Mouse (Mus musculus) lung, adult 2 months (tissue): ENCODE results near the gene Mllt10. TPM values are rescaled to one million over a fixed set of nuclear protein-coding genes. Genes with fewer than 3 reads are reported as not detected.

ENCODE experiments used
- DNase-seq: peaks from one replicate; pipeline ENCODE4 v3.0.0; 2022
- H3K4me1 ChIP-seq: fragments of 200-500 bp; 2 replicates; pipeline ENCODE4 v1.6.1; 2011; ENCODE audit warnings: low read length; ENCODE audit not compliant: control insufficient read depth, insufficient read depth
- H3K4me3 ChIP-seq: fragments of 200-500 bp; replicated peaks from 2 replicates; pipeline ENCODE3; 2011; ENCODE audit warnings: low read depth, mild to moderate bottlenecking, control low read depth, low read length; ENCODE audit errors: extremely low read depth
- CTCF ChIP-seq: fragments of 200-500 bp; IDR thresholded peaks from 2 replicates; pipeline ENCODE4 v1.5.1; 2011; ENCODE audit warnings: mild to moderate bottlenecking, low read length, control low read depth; ENCODE audit not compliant: insufficient read depth
- POLR2A ChIP-seq: fragments of 200-500 bp; IDR thresholded peaks from 2 replicates; pipeline ENCODE4 v1.6.1; 2011; ENCODE audit warnings: low read depth, mild to moderate bottlenecking, control low read depth, low read length, borderline replicate concordance; ENCODE audit errors: extremely low read depth
- WGBS: fragments of 180-500 bp; shearing (Covaris S2); methylation state at CpG from one replicate; pipeline ENCODE4 v1.1.7; 2018; 5-methylcytosine and 5-hydroxymethylcytosine counted together
- polyA plus RNA-seq: library from polyadenylated mRNA; depleted of rRNA; stranded (reverse); fragments of >200 nt; gene quantifications from 2 replicates; pipeline ENCODE4 v1.2.3, GENCODE M21; 2012

The Mllt10 gene
- polyA plus RNA-seq, 1 experiment, result 34.7 TPM

GRCm38 (mm10) chr2:18058146-18058708, 3.2 kb downstream of the Mllt10 start:
- Histone ChIP-seq H3K4me3 (no peak overlapping the region), H3K4me1 (peaks cover 6% of the 10 kb centered on the region)
- no peak for TF ChIP-seq CTCF
- TF ChIP-seq POLR2A, result no peak
- DNase-seq, result no peak
- WGBS, result 37% methylated on average over 9 of the region's 9 CpGs

GRCm38 (mm10) chr2:18059063-18059462, 4.0 kb downstream of the Mllt10 start:
- TF ChIP-seq CTCF (no peak), POLR2A (no peak)
- no peak for DNase-seq
- H3K4me1 ChIP-seq, result peaks cover 6% of the 10 kb centered on the region
- no peak overlapping the region for H3K4me3 ChIP-seq
- WGBS, result 74% methylated on average over 2 of the region's 2 CpGs

GRCm38 (mm10) chr2:18059891-18060290, 4.9 kb downstream of the Mllt10 start:
- peaks cover 6% of the 10 kb centered on the region for H3K4me1 ChIP-seq
- no peak for DNase-seq
- H3K4me3 ChIP-seq, result no peak overlapping the region
- TF ChIP-seq CTCF (no peak), POLR2A (no peak)
- 92% methylated on average over 1 of the region's 1 CpGs for WGBS

- 100% methylated on average over 1 of the region's 1 CpGs for WGBS
- TF ChIP-seq CTCF, result no peak
- no peak for TF ChIP-seq POLR2A
- peaks cover 1% of the 10 kb centered on the region; the same call in 1 of the 2 replicates for H3K4me1 ChIP-seq
- no peak overlapping the region for H3K4me3 ChIP-seq
- DNase-seq, result no peak
These were observed 5.4 kb downstream of the Mllt10 start for GRCm38 (mm10) chr2:18060396-18060795.

- peak; percentile 4; the same call in 1 of the 2 replicates for TF ChIP-seq POLR2A
- TF ChIP-seq CTCF, result peak; percentile 21; the same call in 1 of the 2 replicates
- H3K4me3 ChIP-seq, result peak overlapping the region; percentile 64
- H3K4me1 ChIP-seq, result peaks cover 3% of the 10 kb centered on the region
- under 1% methylated on average over 18 of the region's 18 CpGs for WGBS
- DNase-seq, result peak; percentile 75
These were observed 8.8 kb downstream of the Mllt10 start for GRCm38 (mm10) chr2:18063763-18064251.

GRCm38 (mm10) chr2:18064356-18064858, 9.4 kb downstream of the Mllt10 start:
- peak overlapping the region; percentile 64 for H3K4me3 ChIP-seq
- DNase-seq, result peak; percentile 90
- WGBS, result under 1% methylated on average over 49 of the region's 58 CpGs
- TF ChIP-seq CTCF (no peak), POLR2A (peak; percentile 62)
- H3K4me1 ChIP-seq, result peaks cover 3% of the 10 kb centered on the region

- WGBS, result 1% methylated on average over 59 of the region's 85 CpGs
- TF ChIP-seq POLR2A (peak; percentile 62; the same call in 1 of the 2 replicates), CTCF (no peak)
- peak; percentile 80 for DNase-seq
- Histone ChIP-seq H3K4me3 (peak overlapping the region; percentile 70), H3K4me1 (peaks cover 3% of the 10 kb centered on the region)
These were observed 10.1 kb downstream of the Mllt10 start for GRCm38 (mm10) chr2:18064941-18065707.

- WGBS, result 5% methylated on average over 6 of the region's 6 CpGs
- Histone ChIP-seq H3K4me1 (peaks cover 3% of the 10 kb centered on the region), H3K4me3 (peak overlapping the region; percentile 70)
- DNase-seq, result no peak
- TF ChIP-seq POLR2A, result no peak
- no peak for TF ChIP-seq CTCF
These were observed 10.6 kb downstream of the Mllt10 start for GRCm38 (mm10) chr2:18065708-18066030.

GRCm38 (mm10) chr2:18066436-18066835, 11.4 kb downstream of the Mllt10 start:
- no peak for DNase-seq
- Histone ChIP-seq H3K4me1 (peaks cover 3% of the 10 kb centered on the region), H3K4me3 (no peak overlapping the region)
- TF ChIP-seq CTCF, result no peak
- TF ChIP-seq POLR2A, result no peak
